Mouse (Mus musculus) lung, postnatal 0 days (tissue): ENCODE data around the gene Pole. TPM values are rescaled to one million over a fixed set of nuclear protein-coding genes. Genes with fewer than 3 reads are reported as not detected.

Experiments used
- ATAC-seq: fragments of 200-750 bp; cut with Nextera tagmentation; 2 replicates; pipeline ENCODE4 v1.8.0; 2017; ENCODE audit warnings: moderate library complexity
- DNase-seq: peaks from one replicate; pipeline ENCODE4 v3.0.0-alpha.2; 2016; ENCODE audit warnings: low spot score
- H3K27ac ChIP-seq: fragments of 300-500 bp; sonication (generic); 2 replicates; pipeline ENCODE4 v1.5.1; 2014; ENCODE audit warnings: antibody characterized with exemption, mild to moderate bottlenecking, low read length, mixed read lengths
- H3K27me3 ChIP-seq: fragments of 300-500 bp; sonication (generic); replicated peaks from 2 replicates; pipeline ENCODE4 v1.6.1; 2014; ENCODE audit warnings: low read length, mixed read lengths; ENCODE audit not compliant: insufficient read depth
- H3K36me3 ChIP-seq: fragments of 300-500 bp; sonication (generic); 2 replicates; pipeline ENCODE4 v1.6.1; 2014; ENCODE audit warnings: low read length, mixed read lengths; ENCODE audit not compliant: insufficient read depth
- H3K4me1 ChIP-seq: fragments of 300-500 bp; sonication (generic); 2 replicates; pipeline ENCODE4 v1.6.1; 2014; ENCODE audit warnings: antibody characterized with exemption, low read depth, low read length, mixed read lengths; ENCODE audit not compliant: insufficient read depth
- H3K4me2 ChIP-seq: fragments of 300-500 bp; sonication (generic); replicated peaks from 2 replicates; pipeline ENCODE4 v1.6.1; 2014; ENCODE audit warnings: low read depth, mild to moderate bottlenecking, low read length, moderate library complexity, mixed read lengths
- H3K4me3 ChIP-seq: fragments of 300-500 bp; sonication (generic); 2 replicates; pipeline ENCODE4 v1.5.1; 2014; ENCODE audit warnings: low read depth, low read length
- H3K9ac ChIP-seq: fragments of 300-500 bp; sonication (generic); replicated peaks from 2 replicates; pipeline ENCODE4 v1.6.1; 2014; ENCODE audit warnings: low read depth, mild to moderate bottlenecking
- H3K9me3 ChIP-seq: fragments of 300-500 bp; sonication (generic); 2 replicates; pipeline ENCODE4 v1.6.1; 2016; ENCODE audit warnings: low read length, mixed read lengths
- CTCF ChIP-seq: IDR thresholded peaks from 2 replicates; pipeline ENCODE4 v1.5.1; 2016; ENCODE audit warnings: antibody characterized with exemption, mild to moderate bottlenecking
- EP300 ChIP-seq: IDR thresholded peaks from 2 replicates; pipeline ENCODE4 v1.6.1; 2016; ENCODE audit warnings: antibody characterized with exemption, mild to moderate bottlenecking, control low read depth
- WGBS: fragments of 180-500 bp; shearing (Covaris S2); extraction: QIAGEN DNeasy Blood & Tissue Kit; methylation state at CpG from one replicate; pipeline ENCODE4 v1.1.7; 2014; 5-methylcytosine and 5-hydroxymethylcytosine counted together
- polyA plus RNA-seq: library from polyadenylated mRNA; unstranded; fragments of >200 nt; fragmentation: Nextera tagmentation; extraction: Ambion mirVana; gene quantifications from 2 replicates; pipeline ENCODE4 v1.2.1, GENCODE M21; 2015

The Pole gene
- 2.2 and 2.4 TPM in 2 replicates for polyA plus RNA-seq

- peak; percentile 99 for ATAC-seq
Measured at GRCm38 (mm10) chr5:110285770-110286445, at the start of gene Pole, which contains the start of gene Pxmp2. Gene Pole (plus strand): TSS chr5:110286306. Gene Pxmp2 (minus strand): TSS chr5:110286186.

GRCm38 (mm10) chr5:110244091-110244490, 42.0 kb upstream of the Pole start:
- H3K27me3 ChIP-seq, result no peaks in the 10 kb centered on the region
- no peak overlapping the region for H3K4me2 ChIP-seq
- H3K9ac ChIP-seq, result no peak overlapping the region
- no peak overlapping the region for H3K27ac ChIP-seq
- peaks cover 56% of the 10 kb centered on the region for H3K36me3 ChIP-seq
- no peak overlapping the region for H3K4me3 ChIP-seq
- TF ChIP-seq EP300 (no peak), CTCF (no peak)
- DNase-seq, result no peak
- H3K9me3 ChIP-seq, result no peaks in the 10 kb centered on the region
- no peaks in the 10 kb centered on the region for H3K4me1 ChIP-seq
- no peak for ATAC-seq
- 71% methylated on average over 2 of the region's 2 CpGs for whole genome bisulfite sequencing

More at GRCm38 (mm10) chr5:110285770-110286445, at the start of gene Pole, which contains the start of gene Pxmp2:
- peaks cover 10% of the 10 kb centered on the region; the same call in 1 of the 2 replicates for H3K4me1 ChIP-seq
- H3K36me3 ChIP-seq, result no peaks in the 10 kb centered on the region
- H3K27me3 ChIP-seq, result no peaks in the 10 kb centered on the region
- H3K9me3 ChIP-seq, result no peaks in the 10 kb centered on the region
- DNase-seq, result peak; percentile 96
- TF ChIP-seq CTCF (no peak), EP300 (no peak)
- H3K4me2 ChIP-seq, result peak within 1 kb of the TSS; percentile 98
- peak within 1 kb of the TSS; percentile 68 for H3K9ac ChIP-seq
- peak within 1 kb of the TSS; percentile 62 for H3K4me3 ChIP-seq
- under 1% methylated on average over 43 of the region's 64 CpGs for WGBS
- H3K27ac ChIP-seq, result 0 out of 2 replicates have a peak within 1 kb of the TSS, but pooled peaks have one; percentile 22

DNA sequence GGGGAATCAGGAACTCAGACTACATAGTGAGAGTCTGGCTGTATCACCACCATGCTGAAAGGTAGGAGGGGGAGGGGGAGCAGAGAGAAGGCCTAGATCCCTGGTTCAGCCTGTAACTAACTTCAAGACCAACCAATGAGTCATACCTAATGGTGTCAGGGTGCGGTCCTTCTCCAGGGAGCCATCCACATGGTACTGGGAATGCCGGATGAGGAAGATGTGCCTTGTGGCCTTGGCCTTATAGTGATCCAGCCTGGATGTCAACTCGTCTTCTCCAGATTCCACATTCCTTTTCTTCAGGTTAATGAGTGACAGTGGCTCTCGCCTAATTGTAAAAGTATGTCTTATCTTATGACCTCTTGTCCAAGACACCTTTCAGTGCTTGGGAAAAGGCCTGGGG, 19.2 kb upstream of the Pole start:
- Histone ChIP-seq H3K9me3 (no peaks in the 10 kb centered on the region), H3K27ac (no peak overlapping the region), H3K4me2 (no peak overlapping the region), H3K27me3 (no peaks in the 10 kb centered on the region), H3K36me3 (peaks cover 16% of the 10 kb centered on the region), H3K9ac (no peak overlapping the region), H3K4me3 (no peak overlapping the region), H3K4me1 (peaks cover 8% of the 10 kb centered on the region; the same call in 1 of the 2 replicates)
- DNase-seq, result no peak
- WGBS, result 75% methylated on average over 4 of the region's 4 CpGs
- ATAC-seq, result no peak
- TF ChIP-seq EP300 (no peak), CTCF (no peak)

GRCm38 (mm10) chr5:110269141-110270101, 16.7 kb upstream of the Pole start, which contains the start of gene Pgam5:
Gene Pgam5 (minus strand): TSS chr5:110269913.
- no peaks in the 10 kb centered on the region for H3K27me3 ChIP-seq
- peak within 1 kb of the TSS; percentile 51 for H3K27ac ChIP-seq
- H3K4me3 ChIP-seq, result peak within 1 kb of the TSS; percentile 91
- TF ChIP-seq CTCF (peak; percentile 84), EP300 (no peak)
- peaks cover 16% of the 10 kb centered on the region for H3K36me3 ChIP-seq
- peak within 1 kb of the TSS; percentile 93 for H3K9ac ChIP-seq
- H3K9me3 ChIP-seq, result no peaks in the 10 kb centered on the region
- H3K4me2 ChIP-seq, result peak within 1 kb of the TSS; percentile 85
- WGBS, result under 1% methylated on average over 66 of the region's 66 CpGs
- DNase-seq (peak; percentile 89), ATAC-seq (peak; percentile 94)
- peaks cover 8% of the 10 kb centered on the region; the same call in 1 of the 2 replicates for H3K4me1 ChIP-seq

- H3K9ac ChIP-seq, result no peak overlapping the region
- no peak overlapping the region for H3K4me3 ChIP-seq
- no peaks in the 10 kb centered on the region for H3K9me3 ChIP-seq
- no peaks in the 10 kb centered on the region for H3K27me3 ChIP-seq
- peaks cover 7% of the 10 kb centered on the region for H3K36me3 ChIP-seq
- WGBS, result 90% methylated on average over 6 of the region's 6 CpGs
- TF ChIP-seq CTCF, result no peak
- TF ChIP-seq EP300, result no peak
- peaks cover 8% of the 10 kb centered on the region; the same call in 1 of the 2 replicates for H3K4me1 ChIP-seq
- H3K4me2 ChIP-seq, result no peak overlapping the region
- ATAC-seq (no peak), DNase-seq (no peak)
- H3K27ac ChIP-seq, result no peak overlapping the region
Measured at GRCm38 (mm10) chr5:110270242-110270641, 15.9 kb upstream of the Pole start.

DNA sequence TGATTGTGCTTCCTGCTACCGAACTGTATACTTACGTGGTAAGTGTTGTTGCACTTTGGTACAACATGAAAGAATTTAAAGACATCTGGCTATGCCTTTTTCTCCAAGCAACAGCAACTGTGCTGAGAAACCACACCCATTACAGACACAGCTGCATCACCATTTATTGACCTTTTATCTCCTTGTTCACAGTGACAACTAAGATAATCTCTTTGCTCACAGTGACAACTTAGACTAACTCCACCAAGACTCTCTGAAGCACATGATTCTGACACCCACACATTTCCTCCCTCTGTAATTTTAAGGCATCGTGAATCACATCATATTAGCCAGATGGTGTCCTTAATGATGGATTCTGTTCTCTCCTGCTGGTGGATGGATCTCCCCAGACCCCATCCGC, 12.0 kb upstream of the Pole start:
- WGBS, result 73% methylated on average over 4 of the region's 4 CpGs

More for the DNA sequence above, 12.0 kb upstream of the Pole start:
- H3K36me3 ChIP-seq, result no peaks in the 10 kb centered on the region
- DNase-seq (no peak), ATAC-seq (no peak)
- no peak overlapping the region for H3K4me2 ChIP-seq
- H3K9ac ChIP-seq, result no peak overlapping the region
- H3K9me3 ChIP-seq, result no peaks in the 10 kb centered on the region
- H3K4me3 ChIP-seq, result no peak overlapping the region
- TF ChIP-seq EP300 (no peak), CTCF (no peak)
- 0 out of 2 replicates have a peak, but pooled peaks cover under 1% of the 10 kb centered on the region for H3K4me1 ChIP-seq
- H3K27me3 ChIP-seq, result no peaks in the 10 kb centered on the region
- no peak overlapping the region for H3K27ac ChIP-seq
